Mouse (Mus musculus) brown adipose tissue, adult 24 weeks (tissue): ENCODE measurements around the gene Tmem203. TPM values are rescaled to one million over a fixed set of nuclear protein-coding genes. Genes with fewer than 3 reads are reported as not detected.
A peak's percentile ranks its signal among the peaks of the same experiment; 100 is the strongest.

Source experiments
- H3K27ac ChIP-seq: fragments of 200-500 bp; replicated peaks from 2 replicates; pipeline ENCODE4 v1.5.1; 2012; ENCODE audit warnings: low read depth, mild to moderate bottlenecking, low read length
- H3K4me1 ChIP-seq: fragments of 200-500 bp; 2 replicates; pipeline ENCODE4 v1.6.1; 2012; ENCODE audit warnings: low read length, mixed read lengths; ENCODE audit not compliant: control insufficient read depth, insufficient read depth, insufficient read length
- H3K4me3 ChIP-seq: fragments of 200-500 bp; 2 replicates; pipeline ENCODE4 v1.5.1; 2012; ENCODE audit warnings: low read depth, mild to moderate bottlenecking, low read length, moderate library complexity; ENCODE audit not compliant: insufficient read depth
- polyA plus RNA-seq: library from polyadenylated mRNA; stranded (reverse); fragments of >200 nt; gene quantifications from 2 replicates; pipeline ENCODE4 v1.2.4, GENCODE M21; 2012; ENCODE audit not compliant: missing spikeins, insufficient read depth, insufficient read length

The Tmem203 gene
- polyA plus RNA-seq, 1 experiment, result 13.5 TPM

- peaks cover 37% of the 10 kb centered on the region for H3K4me1 ChIP-seq
- H3K4me3 ChIP-seq, result no peak overlapping the region
- no peak overlapping the region for H3K27ac ChIP-seq
Measured at GRCm38 (mm10) chr2:25264851-25265250, 9.6 kb downstream of the Tmem203 start.

- Histone ChIP-seq H3K4me3 (no peak overlapping the region; the same call in 1 of the 2 replicates), H3K27ac (peak overlapping the region; percentile 59), H3K4me1 (peaks cover 38% of the 10 kb centered on the region)
Measured at GRCm38 (mm10) chr2:25265897-25266656, 10.8 kb downstream of the Tmem203 start.

GRCm38 (mm10) chr2:25266720-25267119 lies 11.5 kb downstream of the Tmem203 start:
- H3K27ac ChIP-seq, result peak overlapping the region; percentile 59
- no peak overlapping the region for H3K4me3 ChIP-seq
- peaks cover 44% of the 10 kb centered on the region for H3K4me1 ChIP-seq

- H3K4me1 ChIP-seq, result peaks cover 44% of the 10 kb centered on the region
- H3K4me3 ChIP-seq, result no peak overlapping the region
- H3K27ac ChIP-seq, result peak overlapping the region; percentile 15; the same call in 1 of the 2 replicates
Measured at GRCm38 (mm10) chr2:25267241-25267640, 12.0 kb downstream of the Tmem203 start.

GRCm38 (mm10) chr2:25267746-25268309 lies 12.6 kb downstream of the Tmem203 start:
- Histone ChIP-seq H3K4me3 (no peak overlapping the region), H3K4me1 (peaks cover 45% of the 10 kb centered on the region), H3K27ac (no peak overlapping the region)

GRCm38 (mm10) chr2:25271827-25272511 lies 16.7 kb downstream of the Tmem203 start, which contains the start of the genes Ssna1 and Anapc2:
Ssna1 (minus strand) TSS chr2:25272438.
Anapc2 (plus strand) TSS chr2:25272478.
- peak within 1 kb of the TSS; percentile 88 for H3K4me3 ChIP-seq
- H3K27ac ChIP-seq, result peak within 1 kb of the TSS; percentile 30
- H3K4me1 ChIP-seq, result peaks cover 15% of the 10 kb centered on the region

- H3K4me3 ChIP-seq, result peak overlapping the region; percentile 79
- peaks cover 11% of the 10 kb centered on the region for H3K4me1 ChIP-seq
- no peak overlapping the region for H3K27ac ChIP-seq
Measured at GRCm38 (mm10) chr2:25272515-25272914, 17.3 kb downstream of the Tmem203 start.

GRCm38 (mm10) chr2:25273010-25273409 lies 17.8 kb downstream of the Tmem203 start:
- no peak overlapping the region for H3K27ac ChIP-seq
- H3K4me3 ChIP-seq, result peak overlapping the region; percentile 79
- H3K4me1 ChIP-seq, result peaks cover 11% of the 10 kb centered on the region

GRCm38 (mm10) chr2:25278928-25279882 lies 24.0 kb downstream of the Tmem203 start:
- Histone ChIP-seq H3K4me1 (no peaks in the 10 kb centered on the region), H3K27ac (no peak overlapping the region), H3K4me3 (no peak overlapping the region)

- no peak overlapping the region for H3K4me3 ChIP-seq
- no peak overlapping the region for H3K27ac ChIP-seq
- H3K4me1 ChIP-seq, result peaks cover 2% of the 10 kb centered on the region; the same call in 1 of the 2 replicates
Measured at GRCm38 (mm10) chr2:25285551-25285950, 30.3 kb downstream of the Tmem203 start.

- Histone ChIP-seq H3K4me1 (peaks cover 5% of the 10 kb centered on the region; the same call in 1 of the 2 replicates), H3K4me3 (no peak overlapping the region), H3K27ac (no peak overlapping the region)
Measured at GRCm38 (mm10) chr2:25286314-25286713, 31.1 kb downstream of the Tmem203 start.

GRCm38 (mm10) chr2:25286837-25287636 lies 31.8 kb downstream of the Tmem203 start:
- Histone ChIP-seq H3K27ac (no peak overlapping the region), H3K4me3 (no peak overlapping the region), H3K4me1 (peaks cover 5% of the 10 kb centered on the region; the same call in 1 of the 2 replicates)

GRCm38 (mm10) chr2:25287927-25288649 lies 32.8 kb downstream of the Tmem203 start, which contains the start of gene Tmem210:
Tmem210 (plus strand) TSS chr2:25288145.
- no peak within 1 kb of the TSS for H3K27ac ChIP-seq
- H3K4me3 ChIP-seq, result no peak within 1 kb of the TSS
- H3K4me1 ChIP-seq, result peaks cover 5% of the 10 kb centered on the region; the same call in 1 of the 2 replicates
